Mouse (Mus musculus) lung, postnatal 0 days (tissue): ENCODE measurements at regions not wholly inside any gene's neighbourhood (a gene's known extent, or its start where the extent isn't known, plus 50 kb on each side); places are given as distances from the start of the nearest gene placed in this dataset.
A peak's percentile ranks its signal among the peaks of the same experiment; 100 is the strongest.

Experiments used
- ATAC-seq: fragments of 200-750 bp; cut with Nextera tagmentation; 2 replicates; pipeline ENCODE4 v1.8.0; 2017; ENCODE audit warnings: moderate library complexity
- DNase-seq: peaks from one replicate; pipeline ENCODE4 v3.0.0-alpha.2; 2016; ENCODE audit warnings: low spot score
- H3K27ac ChIP-seq: fragments of 300-500 bp; sonication (generic); 2 replicates; pipeline ENCODE4 v1.5.1; 2014; ENCODE audit warnings: antibody characterized with exemption, mild to moderate bottlenecking, low read length, mixed read lengths
- H3K27me3 ChIP-seq: fragments of 300-500 bp; sonication (generic); replicated peaks from 2 replicates; pipeline ENCODE4 v1.6.1; 2014; ENCODE audit warnings: low read length, mixed read lengths; ENCODE audit not compliant: insufficient read depth
- H3K36me3 ChIP-seq: fragments of 300-500 bp; sonication (generic); 2 replicates; pipeline ENCODE4 v1.6.1; 2014; ENCODE audit warnings: low read length, mixed read lengths; ENCODE audit not compliant: insufficient read depth
- H3K4me1 ChIP-seq: fragments of 300-500 bp; sonication (generic); 2 replicates; pipeline ENCODE4 v1.6.1; 2014; ENCODE audit warnings: antibody characterized with exemption, low read depth, low read length, mixed read lengths; ENCODE audit not compliant: insufficient read depth
- H3K4me2 ChIP-seq: fragments of 300-500 bp; sonication (generic); replicated peaks from 2 replicates; pipeline ENCODE4 v1.6.1; 2014; ENCODE audit warnings: low read depth, mild to moderate bottlenecking, low read length, moderate library complexity, mixed read lengths
- H3K4me3 ChIP-seq: fragments of 300-500 bp; sonication (generic); 2 replicates; pipeline ENCODE4 v1.5.1; 2014; ENCODE audit warnings: low read depth, low read length
- H3K9ac ChIP-seq: fragments of 300-500 bp; sonication (generic); replicated peaks from 2 replicates; pipeline ENCODE4 v1.6.1; 2014; ENCODE audit warnings: low read depth, mild to moderate bottlenecking
- H3K9me3 ChIP-seq: fragments of 300-500 bp; sonication (generic); 2 replicates; pipeline ENCODE4 v1.6.1; 2016; ENCODE audit warnings: low read length, mixed read lengths
- CTCF ChIP-seq: IDR thresholded peaks from 2 replicates; pipeline ENCODE4 v1.5.1; 2016; ENCODE audit warnings: antibody characterized with exemption, mild to moderate bottlenecking
- EP300 ChIP-seq: IDR thresholded peaks from 2 replicates; pipeline ENCODE4 v1.6.1; 2016; ENCODE audit warnings: antibody characterized with exemption, mild to moderate bottlenecking, control low read depth
- WGBS: fragments of 180-500 bp; shearing (Covaris S2); extraction: QIAGEN DNeasy Blood & Tissue Kit; methylation state at CpG from one replicate; pipeline ENCODE4 v1.1.7; 2014; 5-methylcytosine and 5-hydroxymethylcytosine counted together

DNA sequence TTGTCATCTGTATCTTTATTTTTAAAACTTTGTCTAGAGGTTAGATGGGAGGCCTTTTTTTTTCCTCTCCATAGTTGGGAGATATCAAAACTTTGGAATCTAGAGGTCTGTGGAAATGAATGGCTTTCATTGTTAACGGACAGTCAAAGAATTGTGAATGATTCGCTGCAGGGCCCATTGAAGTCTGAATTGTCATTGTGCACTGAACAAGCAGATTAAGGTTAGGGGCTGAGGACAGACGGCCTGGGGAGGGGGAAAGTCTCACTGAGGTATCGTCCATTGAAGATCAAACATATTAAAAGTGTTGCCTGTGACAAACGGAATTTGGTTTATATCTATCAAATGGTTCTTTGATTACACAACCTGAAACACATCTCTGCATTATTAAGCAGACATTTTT lies 142.3 kb downstream of the Tmem26 start:
- ATAC-seq (no peak), DNase-seq (no peak)
- Histone ChIP-seq H3K27ac (no peak overlapping the region), H3K9ac (no peak overlapping the region), H3K36me3 (no peaks in the 10 kb centered on the region), H3K4me3 (no peak overlapping the region), H3K4me2 (no peak overlapping the region), H3K9me3 (no peaks in the 10 kb centered on the region), H3K4me1 (no peaks in the 10 kb centered on the region), H3K27me3 (no peaks in the 10 kb centered on the region)
- TF ChIP-seq CTCF: no peak
- no peak for TF ChIP-seq EP300
- WGBS: 51% methylated on average over 5 of the region's 5 CpGs

DNA sequence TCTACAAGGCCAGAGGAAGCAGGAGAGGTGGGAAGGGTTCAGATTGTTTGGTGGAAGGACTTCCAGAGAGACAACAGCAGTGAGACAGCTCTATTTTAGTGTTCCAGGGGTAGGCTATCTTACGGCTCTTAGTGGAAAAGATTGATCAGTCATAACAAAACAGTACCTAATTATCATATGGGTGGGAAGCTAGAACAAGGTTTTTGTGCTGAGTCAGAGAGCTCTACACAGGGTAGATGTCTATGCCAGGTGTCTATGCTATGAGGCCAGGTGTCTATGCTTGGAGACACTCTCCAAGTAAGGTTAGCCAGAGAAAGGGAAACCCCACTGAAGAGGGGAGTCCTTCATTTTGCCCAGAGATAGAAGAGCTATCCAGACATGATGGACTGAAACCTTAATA lies 143.9 kb downstream of the Tmem26 start:
- ATAC-seq: no peak
- no peaks in the 10 kb centered on the region for H3K36me3 ChIP-seq
- WGBS: 90% methylated on average over 1 of the region's 1 CpGs
- H3K4me1 ChIP-seq: no peaks in the 10 kb centered on the region
- H3K4me3 ChIP-seq: no peak overlapping the region
- DNase-seq: no peak
- H3K27me3 ChIP-seq: no peaks in the 10 kb centered on the region
- no peaks in the 10 kb centered on the region for H3K9me3 ChIP-seq
- no peak for TF ChIP-seq CTCF
- TF ChIP-seq EP300: no peak
- H3K27ac ChIP-seq: no peak overlapping the region
- no peak overlapping the region for H3K4me2 ChIP-seq
- H3K9ac ChIP-seq: no peak overlapping the region

DNA sequence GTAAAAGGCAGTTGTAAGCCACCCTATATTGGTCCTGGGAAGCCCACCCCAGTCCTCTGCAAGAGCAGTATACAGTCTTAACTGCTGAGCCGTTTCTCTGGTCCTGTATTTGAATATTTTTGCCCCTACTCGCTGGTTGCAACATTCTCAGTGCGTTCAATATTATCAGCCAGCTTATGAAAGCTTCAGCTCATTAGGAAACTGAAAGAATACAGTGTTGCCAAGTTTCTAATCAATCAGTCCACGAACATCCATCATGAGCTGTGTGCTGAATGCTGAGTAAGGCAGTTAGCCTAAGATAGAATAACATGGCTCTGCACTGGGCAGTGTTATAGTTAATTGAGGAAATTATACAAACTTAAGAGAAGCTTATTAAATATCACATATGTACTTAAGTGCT lies 148.7 kb downstream of the Tmem26 start:
- no peak for TF ChIP-seq CTCF
- TF ChIP-seq EP300: no peak
- ATAC-seq (no peak), DNase-seq (no peak)
- no peaks in the 10 kb centered on the region for H3K9me3 ChIP-seq
- no peak overlapping the region for H3K4me2 ChIP-seq
- no peak overlapping the region for H3K9ac ChIP-seq
- no peaks in the 10 kb centered on the region for H3K36me3 ChIP-seq
- H3K27ac ChIP-seq: no peak overlapping the region
- no peaks in the 10 kb centered on the region for H3K4me1 ChIP-seq
- WGBS: 61% methylated on average over 4 of the region's 4 CpGs
- H3K27me3 ChIP-seq: no peaks in the 10 kb centered on the region
- no peak overlapping the region for H3K4me3 ChIP-seq

DNA sequence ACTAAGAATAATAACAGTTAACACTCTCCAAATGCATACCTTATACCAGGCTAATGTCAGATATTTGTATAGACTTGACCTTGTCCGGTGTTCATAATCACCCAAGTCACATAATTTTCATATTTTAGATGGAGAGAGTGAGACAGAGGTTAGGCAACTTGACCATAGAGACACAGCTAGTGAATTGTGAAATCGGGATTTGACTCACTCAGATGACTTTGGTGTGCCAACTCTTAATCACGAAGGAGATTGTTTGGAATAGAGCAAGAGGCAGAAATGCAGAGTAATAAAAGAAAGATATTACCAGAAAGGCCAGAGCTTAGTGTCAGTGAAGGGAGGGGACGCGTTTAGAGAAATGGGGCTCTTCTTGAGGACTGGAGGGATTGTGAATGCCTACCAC lies 152.2 kb downstream of the Tmem26 start:
- TF ChIP-seq EP300: no peak
- no peak for TF ChIP-seq CTCF
- DNase-seq: peak; percentile 54
- Histone ChIP-seq H3K9me3 (no peaks in the 10 kb centered on the region), H3K4me3 (no peak overlapping the region), H3K36me3 (no peaks in the 10 kb centered on the region), H3K9ac (no peak overlapping the region), H3K4me1 (no peaks in the 10 kb centered on the region), H3K27ac (no peak overlapping the region), H3K4me2 (no peak overlapping the region), H3K27me3 (no peaks in the 10 kb centered on the region)
- 73% methylated on average over 5 of the region's 5 CpGs for WGBS
- no peak for ATAC-seq

DNA sequence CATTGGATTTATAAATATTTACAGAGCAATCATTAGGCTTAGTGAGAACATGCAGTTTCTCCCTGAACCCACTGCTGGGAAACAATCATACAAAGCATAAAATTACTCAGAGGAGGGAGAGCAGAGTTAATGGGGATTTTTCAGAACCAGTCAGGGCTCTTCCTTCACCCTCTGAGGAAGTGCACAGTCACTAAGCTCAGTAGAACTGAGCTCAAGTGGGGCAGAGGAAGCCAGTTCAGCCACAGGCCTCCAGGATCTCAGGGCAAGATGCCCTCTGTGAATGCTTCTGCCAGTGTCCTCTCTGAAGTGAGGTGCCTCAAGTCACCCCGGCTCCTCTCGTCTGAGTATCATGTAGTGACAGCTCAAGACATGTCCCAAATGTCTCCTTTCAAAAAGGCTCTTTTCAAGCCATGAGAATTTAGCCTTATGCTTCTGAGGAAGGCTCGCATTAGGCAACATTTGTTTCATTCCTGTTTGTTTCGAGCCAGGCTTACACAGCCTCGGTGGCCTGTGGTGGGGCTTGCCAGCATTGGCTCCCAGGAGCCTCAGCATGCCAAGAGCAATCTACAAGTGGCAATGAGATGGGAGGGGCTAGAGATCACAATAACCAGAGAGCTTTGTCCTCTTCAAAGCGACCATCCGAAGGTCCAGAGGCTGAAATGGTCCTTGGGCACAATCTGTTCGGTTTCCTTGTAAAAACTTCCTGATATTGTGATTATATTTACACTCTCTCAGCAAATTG lies 169.8 kb downstream of the Tmem26 start:
- H3K4me3 ChIP-seq: no peak overlapping the region
- no peak for TF ChIP-seq EP300
- TF ChIP-seq CTCF: no peak
- H3K27ac ChIP-seq: peak overlapping the region; percentile 51; the same call in 1 of the 2 replicates
- H3K9me3 ChIP-seq: no peaks in the 10 kb centered on the region
- DNase-seq (peak; percentile 30), ATAC-seq (peak; percentile 59)
- 31% methylated on average over 8 of the region's 8 CpGs for WGBS
- H3K36me3 ChIP-seq: no peaks in the 10 kb centered on the region
- no peak overlapping the region for H3K9ac ChIP-seq
- no peaks in the 10 kb centered on the region for H3K27me3 ChIP-seq
- H3K4me2 ChIP-seq: no peak overlapping the region
- H3K4me1 ChIP-seq: peaks cover 8% of the 10 kb centered on the region; the same call in 1 of the 2 replicates

DNA sequence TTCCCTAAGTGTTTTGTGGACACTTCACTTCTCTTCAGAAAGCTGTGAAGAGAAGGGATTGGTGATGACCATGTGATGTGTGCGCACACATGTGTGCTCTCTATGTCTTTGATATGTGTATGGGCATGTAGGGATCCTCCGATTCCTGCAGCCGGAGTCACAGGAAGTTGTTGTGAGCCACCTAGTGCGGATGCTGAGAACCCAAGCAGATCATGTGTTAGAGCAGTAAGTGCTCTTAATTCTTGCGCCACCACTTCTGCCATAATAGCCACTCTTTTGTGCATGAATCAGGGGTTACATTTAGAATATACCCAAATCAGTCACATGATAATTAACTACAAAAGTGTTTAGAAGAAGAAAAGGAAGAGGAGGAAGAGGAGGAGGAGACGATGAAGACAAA lies 170.7 kb downstream of the Tmem26 start:
- 75% methylated on average over 6 of the region's 6 CpGs for WGBS
- no peak overlapping the region for H3K4me3 ChIP-seq
- TF ChIP-seq EP300 (no peak), CTCF (no peak)
- no peak overlapping the region for H3K9ac ChIP-seq
- no peak for ATAC-seq
- no peaks in the 10 kb centered on the region for H3K36me3 ChIP-seq
- H3K27me3 ChIP-seq: no peaks in the 10 kb centered on the region
- H3K9me3 ChIP-seq: no peaks in the 10 kb centered on the region
- H3K27ac ChIP-seq: no peak overlapping the region
- H3K4me1 ChIP-seq: peaks cover 8% of the 10 kb centered on the region; the same call in 1 of the 2 replicates
- peak; percentile 22 for DNase-seq
- H3K4me2 ChIP-seq: no peak overlapping the region
